In genomic region chr11:69662213-69662966, GRCm38 (mm10) we compare ENCODE assay signal across 8 mouse cellular contexts. TPM values are rescaled to one million over a fixed set of nuclear protein-coding genes. Genes with fewer than 3 reads are reported as not detected.
A peak's percentile ranks its signal among the peaks of the same experiment; 100 is the strongest.
DNase-seq lines count a peak whose midpoint lies in the region; ATAC-seq lines count a peak whose summit lies in the region.

Mpdu1 (minus strand) TSS chr11:69662642.

- H3K27me3 ChIP-seq in hindbrain, embryonic 11.5 days (ENCODE audit: control insufficient read depth, insufficient read depth, low read length): no peaks in the 10 kb centered on the region

- peak within 1 kb of the TSS; percentile 50 for H3K4me3 ChIP-seq in hindbrain, embryonic 11.5 days (ENCODE audit: low read depth, low read length)

- ATAC-seq in hindbrain, embryonic 11.5 days (ENCODE audit: low FRiP score): peak; percentile 95

- peak; percentile 94 for DNase-seq in MN1 (ENCODE audit: low spot score)
- peak; percentile 96 for DNase-seq in cerebellum, adult 9-10 months
- peak; percentile 93 to 94 for DNase-seq in frontal cortex, adult 2 months (ENCODE audit: extremely low spot score in 1 of 2, low spot score in 1 of 2)
- peak; percentile 97 for DNase-seq in hindbrain, embryonic 11.5 days (ENCODE audit: low spot score)
- DNase-seq in layer of hippocampus, postnatal 10 days (ENCODE audit: low spot score in 2 of 2): peak; percentile 93 to 94
- DNase-seq in lung, postnatal 10 days: peak; percentile 98
- peak; percentile 94 for DNase-seq in ovary, postnatal 36 days (ENCODE audit: low spot score)
- peak; percentile 94 for DNase-seq in thymus, postnatal 25 days

- peaks cover 4% of the 10 kb centered on the region; the same call in 1 of the 2 replicates for H3K4me1 ChIP-seq in hindbrain, embryonic 11.5 days (replicated peaks; ENCODE audit: control insufficient read depth, insufficient read depth, low read length)

- peaks cover 9% of the 10 kb centered on the region; the same call in 1 of the 2 replicates for H3K36me3 ChIP-seq in hindbrain, embryonic 11.5 days (ENCODE audit: control insufficient read depth, insufficient read depth, low read length)

- WGBS in hindbrain, embryonic 11.5 days: under 1% methylated on average over 48 of the region's 48 CpGs

- H3K27ac ChIP-seq in hindbrain, embryonic 11.5 days (ENCODE audit: low read depth, low read length): peak within 1 kb of the TSS; percentile 79

- H3K9me3 ChIP-seq in hindbrain, embryonic 11.5 days (ENCODE audit: control insufficient read depth, low read length): no peaks in the 10 kb centered on the region

- H3K4me2 ChIP-seq in hindbrain, embryonic 11.5 days (replicated peaks; ENCODE audit: low read depth, low read length): peak within 1 kb of the TSS; percentile 38

- peak within 1 kb of the TSS; percentile 67 for H3K9ac ChIP-seq in hindbrain, embryonic 11.5 days (ENCODE audit: low read depth, low read length)

RNA-seq across cellular contexts. Expression of gene Mpdu1, which starts in this region (rescaled TPM):
- 104 and 113 TPM in 2 replicates for polyA plus RNA-seq in frontal cortex, adult 2 months (2012; rRNA removed)
- polyA plus RNA-seq in hindbrain, embryonic 11.5 days (2014; fragmentation: Nextera tagmentation; extraction: Ambion mirVana): 28.0 and 45.3 TPM in 2 replicates
- total RNA-seq in layer of hippocampus, postnatal 10 days (2021): 10 to 100 TPM; 85.9 to 89.9 TPM

Comparison
In these comparisons a context has a peak if more than half of its experiments do, and no peak if none do; other contexts are left out.
1. Peak in every context shown above with its lines: DNase-seq, ATAC-seq, H3K4me3 ChIP-seq and H3K27ac ChIP-seq.